Mouse (Mus musculus): ENCODE results near the gene Sqstm1. TPM values are rescaled to one million over a fixed set of nuclear protein-coding genes. Genes with fewer than 3 reads are reported as not detected.

Sqstm1 gene
- polyA plus RNA-seq, 1 experiment from 2014 or later = 192 TPM

- 85% methylated on average over 4 of the region's 4 CpGs for WGBS
- ATAC-seq (ENCODE audit: insufficient number of reproducible peaks, insufficient read depth, low FRiP score, low TSS enrichment) = no peak
- Histone ChIP-seq H3K9me3 (no peaks in the 10 kb centered on the region), H3K4me2 (replicated peaks) (no peak overlapping the region), H3K27me3 (no peaks in the 10 kb centered on the region), H3K27ac (no peak overlapping the region), H3K4me1 (no peaks in the 10 kb centered on the region), H3K9ac (no peak overlapping the region), H3K36me3 (peaks cover 83% of the 10 kb centered on the region), H3K4me3 (no peak overlapping the region)
Measured at GRCm38 (mm10) chr11:50159347-50159746, 51.3 kb downstream of the Sqstm1 start.

DNA sequence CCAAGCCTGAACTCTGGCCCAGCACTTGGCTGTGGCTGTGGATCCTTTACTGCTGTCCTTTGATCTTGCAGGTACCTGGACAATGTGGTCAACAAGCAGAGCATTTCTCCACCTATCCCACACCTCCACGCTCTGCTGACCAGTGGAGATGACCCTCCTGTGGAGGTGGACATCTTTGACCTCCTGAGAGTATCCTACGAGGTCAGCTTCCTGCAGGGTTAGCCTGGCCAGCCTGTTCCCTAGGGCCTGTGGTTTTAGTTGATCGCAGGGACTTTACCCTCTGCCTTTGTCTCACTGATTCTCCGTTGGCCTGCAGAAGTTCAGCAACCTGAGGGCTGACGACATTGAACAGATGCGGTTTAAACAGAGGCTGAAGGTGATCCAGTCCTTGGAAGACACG, 52.3 kb downstream of the Sqstm1 start:
- Histone ChIP-seq H3K27ac (no peak overlapping the region), H3K9ac (no peak overlapping the region), H3K4me2 (replicated peaks) (no peak overlapping the region), H3K4me3 (no peak overlapping the region), H3K9me3 (no peaks in the 10 kb centered on the region), H3K36me3 (peaks cover 82% of the 10 kb centered on the region), H3K27me3 (no peaks in the 10 kb centered on the region), H3K4me1 (no peaks in the 10 kb centered on the region)
- ATAC-seq (ENCODE audit: insufficient number of reproducible peaks, insufficient read depth, low FRiP score, low TSS enrichment) = no peak
- 93% methylated on average over 7 of the region's 7 CpGs for WGBS

DNA sequence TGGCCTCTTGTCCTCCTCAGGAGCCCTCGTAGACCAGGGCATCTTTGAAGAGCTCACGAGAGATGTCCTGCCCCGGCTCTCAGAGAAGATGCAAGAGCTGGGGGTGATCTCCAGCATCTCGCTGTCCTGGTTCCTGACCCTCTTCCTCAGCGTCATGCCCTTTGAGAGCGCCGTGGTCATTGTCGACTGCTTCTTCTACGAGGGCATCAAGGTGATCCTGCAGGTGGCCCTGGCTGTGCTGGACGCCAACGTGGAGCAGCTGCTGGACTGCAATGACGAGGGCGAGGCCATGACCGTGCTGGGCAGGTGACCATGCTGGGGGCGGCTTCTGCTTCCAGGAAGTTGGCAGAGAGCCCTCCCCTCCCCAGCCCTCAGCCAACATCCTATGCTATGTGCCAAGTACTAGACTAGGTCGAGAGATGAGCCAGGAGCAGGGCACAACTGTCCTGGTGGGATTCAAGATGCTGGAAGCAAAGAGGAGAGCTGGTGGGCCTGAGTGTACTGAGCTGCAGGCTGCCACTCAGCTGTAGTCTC, 53.8 kb downstream of the Sqstm1 start:
- no peaks in the 10 kb centered on the region for H3K4me1 ChIP-seq
- ATAC-seq (ENCODE audit: insufficient number of reproducible peaks, insufficient read depth, low FRiP score, low TSS enrichment) = no peak
- H3K9me3 ChIP-seq = no peaks in the 10 kb centered on the region
- peaks cover 87% of the 10 kb centered on the region for H3K36me3 ChIP-seq
- no peak overlapping the region for H3K4me3 ChIP-seq
- no peaks in the 10 kb centered on the region for H3K27me3 ChIP-seq
- no peak overlapping the region for H3K4me2 ChIP-seq (replicated peaks)
- no peak overlapping the region for H3K27ac ChIP-seq
- WGBS = 93% methylated on average over 16 of the region's 16 CpGs
- no peak overlapping the region for H3K9ac ChIP-seq

- Histone ChIP-seq H3K4me2 (replicated peaks) (no peak overlapping the region), H3K4me1 (no peaks in the 10 kb centered on the region), H3K27ac (no peak overlapping the region), H3K4me3 (no peak overlapping the region), H3K27me3 (no peaks in the 10 kb centered on the region), H3K9me3 (no peaks in the 10 kb centered on the region), H3K9ac (no peak overlapping the region), H3K36me3 (peaks cover 93% of the 10 kb centered on the region)
- no peak for ATAC-seq (ENCODE audit: insufficient number of reproducible peaks, insufficient read depth, low FRiP score, low TSS enrichment)
- WGBS = 83% methylated on average over 2 of the region's 2 CpGs
Measured at GRCm38 (mm10) chr11:50155785-50156184, 54.8 kb downstream of the Sqstm1 start.

GRCm38 (mm10) chr11:50154777-50155520, 55.7 kb downstream of the Sqstm1 start:
- no peaks in the 10 kb centered on the region for H3K9me3 ChIP-seq
- no peaks in the 10 kb centered on the region for H3K4me1 ChIP-seq
- peaks cover 96% of the 10 kb centered on the region for H3K36me3 ChIP-seq
- H3K4me2 ChIP-seq (replicated peaks) = no peak overlapping the region
- no peak for ATAC-seq (ENCODE audit: insufficient number of reproducible peaks, insufficient read depth, low FRiP score, low TSS enrichment)
- 84% methylated on average over 12 of the region's 12 CpGs for WGBS
- no peak overlapping the region for H3K9ac ChIP-seq
- H3K27me3 ChIP-seq = no peaks in the 10 kb centered on the region
- H3K27ac ChIP-seq = no peak overlapping the region
- H3K4me3 ChIP-seq = no peak overlapping the region

GRCm38 (mm10) chr11:50154166-50154565, 56.5 kb downstream of the Sqstm1 start:
- WGBS = 46% methylated on average over 9 of the region's 9 CpGs
- Histone ChIP-seq H3K9me3 (no peaks in the 10 kb centered on the region), H3K4me1 (no peaks in the 10 kb centered on the region), H3K27ac (no peak overlapping the region), H3K4me2 (replicated peaks) (no peak overlapping the region), H3K9ac (no peak overlapping the region), H3K36me3 (peaks cover 96% of the 10 kb centered on the region), H3K27me3 (no peaks in the 10 kb centered on the region), H3K4me3 (no peak overlapping the region)
- no peak for ATAC-seq (ENCODE audit: insufficient number of reproducible peaks, insufficient read depth, low FRiP score, low TSS enrichment)

GRCm38 (mm10) chr11:50151374-50151773, 59.3 kb downstream of the Sqstm1 start:
- Histone ChIP-seq H3K36me3 (peaks cover 91% of the 10 kb centered on the region), H3K9ac (no peak overlapping the region), H3K9me3 (no peaks in the 10 kb centered on the region), H3K27me3 (no peaks in the 10 kb centered on the region), H3K4me3 (no peak overlapping the region), H3K27ac (no peak overlapping the region), H3K4me1 (no peaks in the 10 kb centered on the region), H3K4me2 (replicated peaks) (no peak overlapping the region)
- WGBS = 91% methylated on average over 3 of the region's 3 CpGs
- ATAC-seq (ENCODE audit: insufficient number of reproducible peaks, insufficient read depth, low FRiP score, low TSS enrichment) = no peak

GRCm38 (mm10) chr11:50149603-50150150, 61.0 kb downstream of the Sqstm1 start:
- Histone ChIP-seq H3K9me3 (no peaks in the 10 kb centered on the region), H3K27ac (no peak overlapping the region), H3K36me3 (peaks cover 93% of the 10 kb centered on the region), H3K4me3 (no peak overlapping the region), H3K4me1 (no peaks in the 10 kb centered on the region), H3K4me2 (replicated peaks) (no peak overlapping the region), H3K9ac (no peak overlapping the region), H3K27me3 (no peaks in the 10 kb centered on the region)
- ATAC-seq (ENCODE audit: insufficient number of reproducible peaks, insufficient read depth, low FRiP score, low TSS enrichment) = no peak
- whole genome bisulfite sequencing = 80% methylated on average over 9 of the region's 9 CpGs

Small RNA genes lying within 50 kb of the gene (microRNA-seq; reads per million reads assigned to microRNA genes)
- gene Mir6919 = 0.54 reads per million

Other genes starting within 250 kb of the Sqstm1 start
- 85.6 and 88.5 TPM in 2 replicates for gene Rnf130, start 185.5 kb downstream of the Sqstm1 start, polyA plus RNA-seq (2016; fragmentation: Nextera tagmentation; extraction: Ambion mirVana)
- gene Tbc1d9b, start 79.4 kb downstream of the Sqstm1 start, polyA plus RNA-seq (2016; fragmentation: Nextera tagmentation; extraction: Ambion mirVana) = 50.7 and 51.2 TPM in 2 replicates
- gene Mrnip, start 36.4 kb downstream of the Sqstm1 start, polyA plus RNA-seq (2016; fragmentation: Nextera tagmentation; extraction: Ambion mirVana) = 17.8 and 18.6 TPM in 2 replicates
- 38.1 and 40.7 TPM in 2 replicates for gene Mgat4b, start 63 bp upstream of the Sqstm1 start, polyA plus RNA-seq (2016; fragmentation: Nextera tagmentation; extraction: Ambion mirVana)
- gene Ltc4s, start 27.8 kb upstream of the Sqstm1 start, polyA plus RNA-seq (2016; fragmentation: Nextera tagmentation; extraction: Ambion mirVana) = 0.62 and 0.74 TPM in 2 replicates
- 9.2 and 9.7 TPM in 2 replicates for gene Maml1, start 81.5 kb upstream of the Sqstm1 start, polyA plus RNA-seq (2016; fragmentation: Nextera tagmentation; extraction: Ambion mirVana)
- 287 and 307 TPM in 2 replicates for gene Canx, start 114.8 kb upstream of the Sqstm1 start, polyA plus RNA-seq (2016; fragmentation: Nextera tagmentation; extraction: Ambion mirVana)
- 0.46 and 0.73 TPM in 2 replicates for gene Cby3, start 143.6 kb upstream of the Sqstm1 start, polyA plus RNA-seq (2016; fragmentation: Nextera tagmentation; extraction: Ambion mirVana)
- gene Hnrnph1, start 166.2 kb upstream of the Sqstm1 start, polyA plus RNA-seq (2016; fragmentation: Nextera tagmentation; extraction: Ambion mirVana) = 590 and 605 TPM in 2 replicates
- 24.9 and 27.1 TPM in 2 replicates for gene Rufy1, start 220.3 kb upstream of the Sqstm1 start, polyA plus RNA-seq (2016; fragmentation: Nextera tagmentation; extraction: Ambion mirVana)